Mouse (Mus musculus) layer of hippocampus, adult 9-10 months (tissue): ENCODE measurements around the gene Cmklr1.

Experiments
- DNase-seq: peaks from one replicate; pipeline ENCODE4 v3.0.0; 2022; ENCODE audit warnings: low spot score

Cmklr1 gene

GRCm38 (mm10) chr5:113654206-113654605 lies 4.0 kb upstream of the Cmklr1 start:
- DNase-seq: no peak

DNA sequence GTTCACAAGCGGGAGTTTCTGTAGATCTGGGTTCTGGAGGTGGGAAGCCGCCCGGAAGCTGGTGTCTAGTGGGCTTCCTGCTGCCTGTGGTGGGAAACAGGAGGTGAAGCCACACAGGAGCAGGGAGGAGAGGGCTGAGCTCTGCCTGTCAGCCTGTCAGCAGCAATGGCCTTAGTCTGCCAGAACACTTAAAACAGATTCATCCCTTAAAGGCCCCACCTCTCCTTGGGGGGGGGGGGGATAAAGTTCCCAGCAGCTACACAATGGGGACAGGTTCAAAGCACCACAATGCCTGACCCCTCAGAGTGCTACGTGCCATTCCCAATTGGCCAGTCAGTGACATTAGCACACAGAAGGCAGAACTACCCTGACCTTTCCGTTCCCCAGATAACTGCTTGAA lies 2.0 kb upstream of the Cmklr1 start:
- no peak for DNase-seq

GRCm38 (mm10) chr5:113648647-113649211 lies 1.5 kb downstream of the Cmklr1 start:
- no peak for DNase-seq

DNA sequence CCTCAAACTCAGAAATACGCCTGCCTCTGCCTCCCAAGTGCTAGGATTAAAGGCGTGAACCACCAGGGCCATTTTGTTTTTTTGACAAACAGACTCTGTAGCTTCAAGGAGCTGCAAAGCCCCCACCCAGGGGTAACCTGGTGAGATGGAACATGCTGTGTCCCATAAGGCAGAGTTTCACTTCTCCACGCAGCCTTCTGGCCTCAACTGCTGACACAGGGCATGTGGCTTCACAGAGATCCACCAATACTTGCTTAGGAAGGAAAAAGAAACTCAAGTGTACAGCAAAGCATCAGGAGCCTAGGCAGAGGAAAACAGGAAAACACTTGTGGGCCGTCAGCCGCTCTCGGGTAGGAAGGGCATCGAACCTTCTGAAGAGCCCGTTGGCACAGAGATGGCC lies 3.1 kb downstream of the Cmklr1 start:
- no peak for DNase-seq

DNA sequence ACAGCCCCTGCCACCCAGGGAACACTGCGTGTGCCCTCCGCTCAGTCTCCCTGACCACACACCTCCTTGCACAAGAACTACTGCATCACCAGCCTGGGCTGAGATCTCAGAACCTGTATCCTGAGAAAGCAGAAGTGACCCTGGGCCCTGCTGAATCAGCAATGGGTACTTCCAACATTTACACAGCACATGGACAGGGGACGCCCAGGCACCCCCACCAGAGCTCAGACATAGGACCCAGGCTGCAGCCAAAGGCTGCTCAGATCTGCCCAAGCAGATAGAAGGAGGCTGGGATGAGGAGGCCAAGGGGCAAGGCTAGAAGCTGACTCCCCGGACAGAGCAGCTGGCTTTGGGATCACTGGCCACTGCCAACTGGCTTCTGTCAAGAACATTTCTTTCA lies 5.7 kb downstream of the Cmklr1 start:
- DNase-seq: no peak

DNA sequence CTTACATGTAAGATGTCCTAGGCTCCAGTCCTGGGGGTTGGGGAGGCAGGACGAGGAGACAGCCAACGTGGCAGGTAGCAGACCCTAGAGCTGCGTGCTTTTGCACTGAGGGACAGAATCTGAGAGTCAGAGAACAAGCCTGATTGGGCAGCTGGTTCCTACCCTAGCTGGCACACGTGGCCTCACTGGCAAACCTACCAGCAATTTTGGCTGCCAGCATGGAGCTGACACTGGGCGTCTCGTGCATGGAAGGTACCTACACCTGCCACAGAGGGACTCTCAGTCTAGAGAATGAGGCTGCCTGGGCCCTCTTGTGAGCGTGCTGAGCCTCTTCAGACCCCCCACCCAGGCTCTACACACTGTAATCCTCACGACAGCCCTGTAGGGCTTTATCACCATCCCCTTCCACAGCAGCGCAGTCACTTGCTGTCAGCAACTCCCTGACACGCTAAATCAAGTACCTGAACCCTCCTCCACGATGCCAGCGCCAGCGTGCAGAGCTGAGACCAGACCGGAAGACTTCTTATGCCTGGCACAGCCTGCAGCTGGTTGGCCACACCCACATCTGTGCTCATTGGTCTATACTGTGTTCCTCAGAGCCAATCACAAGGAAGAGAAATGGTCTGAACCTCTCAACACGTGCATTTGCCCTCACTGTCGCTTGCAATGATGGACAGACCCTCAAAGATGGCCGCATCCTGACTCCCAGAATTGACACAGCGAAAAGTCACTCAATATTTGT lies 6.9 kb downstream of the Cmklr1 start:
- no peak for DNase-seq

DNA sequence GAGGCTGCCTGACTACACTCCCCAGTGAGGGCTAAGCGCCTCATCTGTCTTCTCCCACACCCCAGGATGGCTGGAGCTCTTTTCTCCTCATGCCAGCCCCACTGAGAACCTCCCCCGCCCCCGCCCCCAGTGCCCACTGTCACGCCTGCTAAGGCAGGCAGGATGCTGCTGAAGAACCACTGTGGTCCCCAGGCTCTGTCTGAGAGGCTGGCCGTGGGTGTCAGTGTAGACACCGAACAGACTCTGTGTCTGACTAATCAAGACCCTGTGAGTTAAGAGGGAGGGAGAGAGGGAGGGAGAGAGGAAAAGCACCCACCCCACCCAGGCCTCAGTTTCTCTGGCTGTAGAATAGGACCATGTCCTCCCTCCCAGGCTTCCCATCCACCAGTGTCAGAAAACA lies 9.2 kb downstream of the Cmklr1 start:
- DNase-seq: no peak

GRCm38 (mm10) chr5:113639126-113639525 lies 11.1 kb downstream of the Cmklr1 start:
- no peak for DNase-seq

- no peak for DNase-seq
These were observed 12.2 kb downstream of the Cmklr1 start for GRCm38 (mm10) chr5:113638055-113638454.

DNA sequence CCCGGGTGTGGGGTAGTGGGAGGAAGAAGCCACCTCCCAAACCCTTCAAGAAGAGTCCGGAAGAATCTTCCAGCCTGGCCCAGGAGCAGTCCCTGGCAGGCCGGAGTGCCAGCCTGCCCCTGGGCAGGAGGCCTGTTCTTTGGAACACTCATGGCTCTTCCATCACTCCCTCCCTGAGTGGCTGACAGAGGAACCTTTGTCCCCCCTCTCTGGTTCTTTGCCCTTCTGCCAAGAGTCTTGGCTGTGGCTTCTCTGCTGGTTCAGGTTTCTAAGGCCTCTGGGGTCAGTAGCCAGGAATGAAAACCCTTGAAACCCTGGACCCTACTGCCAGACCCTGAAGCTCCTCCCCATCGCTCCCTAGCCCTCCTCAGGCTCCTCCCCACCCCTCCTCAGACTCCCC lies 12.6 kb downstream of the Cmklr1 start:
- no peak for DNase-seq

GRCm38 (mm10) chr5:113635861-113636565 lies 14.2 kb downstream of the Cmklr1 start:
- DNase-seq: no peak

GRCm38 (mm10) chr5:113634887-113635610 lies 15.2 kb downstream of the Cmklr1 start:
- DNase-seq: no peak

GRCm38 (mm10) chr5:113634024-113634651 lies 16.1 kb downstream of the Cmklr1 start:
- no peak for DNase-seq

GRCm38 (mm10) chr5:113633037-113633714 lies 17.1 kb downstream of the Cmklr1 start:
- DNase-seq: no peak

DNA sequence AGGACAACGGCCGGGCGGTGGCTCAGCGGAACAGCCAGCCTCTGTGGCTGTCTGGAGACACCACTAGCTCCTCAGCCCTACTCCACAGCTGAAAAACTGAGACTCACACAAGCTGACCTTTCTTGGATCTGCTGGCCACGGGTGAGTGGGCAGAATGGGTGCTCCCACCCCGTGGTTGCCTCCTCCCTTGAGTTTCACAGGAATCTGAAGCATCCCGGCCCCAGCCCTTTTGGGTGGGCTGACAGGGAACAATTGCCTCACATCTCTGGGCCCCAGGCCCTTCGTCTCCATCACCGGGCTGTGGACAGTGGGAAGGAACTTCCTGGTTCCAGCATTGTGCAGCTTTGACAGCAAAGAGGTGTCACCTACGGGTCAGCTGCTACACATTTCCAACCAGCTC lies 20.1 kb downstream of the Cmklr1 start:
- DNase-seq: no peak

DNA sequence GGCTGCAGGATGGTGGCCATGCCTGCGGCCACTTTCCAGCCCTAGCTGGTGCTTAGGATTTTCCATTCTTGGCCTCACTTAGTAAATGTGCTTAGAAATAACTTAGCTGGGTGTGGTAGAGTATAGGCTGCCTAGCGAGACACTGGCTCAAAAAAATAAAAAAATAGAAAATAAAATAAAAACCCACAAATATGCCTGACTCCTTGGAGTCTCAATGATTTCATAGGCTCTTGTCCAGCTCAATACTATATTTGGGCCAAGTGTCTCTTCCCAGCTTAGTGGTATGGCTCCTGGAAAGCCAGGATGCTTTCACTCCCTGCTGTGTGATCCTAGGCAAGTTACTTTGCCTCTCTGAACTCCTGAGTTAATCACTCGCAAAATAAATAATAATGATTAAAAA lies 21.0 kb downstream of the Cmklr1 start:
- no peak for DNase-seq

DNA sequence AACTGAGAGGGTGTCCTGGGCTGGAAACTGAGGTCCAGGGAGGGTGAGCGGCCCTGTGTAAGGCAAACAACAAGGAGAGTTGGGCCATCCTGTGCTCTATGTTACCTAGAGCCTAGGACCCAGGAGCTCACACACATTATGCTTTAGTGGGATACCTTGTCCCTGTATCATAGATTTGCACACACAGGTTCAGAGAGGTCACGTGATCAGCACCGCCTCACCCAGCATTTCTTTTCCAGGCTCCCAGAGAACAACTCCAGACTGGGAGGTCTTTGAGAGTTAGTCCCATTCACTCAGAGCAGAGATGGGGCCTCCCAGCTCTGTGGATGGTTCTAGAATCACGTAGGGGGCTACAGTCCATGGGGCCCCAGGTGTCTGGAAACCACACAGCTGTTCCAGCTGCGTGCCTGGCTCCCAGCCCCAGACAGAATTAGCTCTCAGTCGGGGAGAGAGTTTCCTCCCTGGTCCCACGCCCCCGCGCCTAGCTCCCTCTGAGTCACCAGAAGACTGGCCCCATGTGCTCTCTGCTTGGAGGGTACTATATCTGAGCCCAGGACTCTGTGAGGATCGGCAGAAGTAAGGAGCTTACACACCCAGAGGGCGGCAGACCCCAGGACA lies 22.3 kb downstream of the Cmklr1 start:
- DNase-seq: no peak

DNA sequence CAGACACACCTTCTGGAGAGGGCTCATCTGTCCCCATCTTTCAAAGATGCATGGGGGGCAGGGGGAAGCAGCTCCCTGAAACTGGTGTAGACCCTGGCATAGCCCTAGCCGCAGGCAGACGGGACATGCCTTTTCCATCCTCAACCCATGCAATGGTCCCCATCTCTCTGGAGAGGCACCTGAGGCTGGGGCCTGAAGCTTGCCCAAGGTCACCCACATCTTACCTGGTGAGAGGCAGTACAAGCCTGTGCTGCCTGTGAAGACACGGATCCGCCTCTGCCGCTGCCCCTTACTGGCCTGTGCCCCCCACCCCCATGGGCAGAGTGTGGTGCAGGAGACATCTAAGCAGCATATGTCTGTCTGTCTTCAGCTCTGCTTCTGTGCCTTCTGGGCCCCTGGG lies 23.2 kb downstream of the Cmklr1 start:
- DNase-seq: no peak

- no peak for DNase-seq
These were observed 23.9 kb downstream of the Cmklr1 start for GRCm38 (mm10) chr5:113626352-113626751.

DNA sequence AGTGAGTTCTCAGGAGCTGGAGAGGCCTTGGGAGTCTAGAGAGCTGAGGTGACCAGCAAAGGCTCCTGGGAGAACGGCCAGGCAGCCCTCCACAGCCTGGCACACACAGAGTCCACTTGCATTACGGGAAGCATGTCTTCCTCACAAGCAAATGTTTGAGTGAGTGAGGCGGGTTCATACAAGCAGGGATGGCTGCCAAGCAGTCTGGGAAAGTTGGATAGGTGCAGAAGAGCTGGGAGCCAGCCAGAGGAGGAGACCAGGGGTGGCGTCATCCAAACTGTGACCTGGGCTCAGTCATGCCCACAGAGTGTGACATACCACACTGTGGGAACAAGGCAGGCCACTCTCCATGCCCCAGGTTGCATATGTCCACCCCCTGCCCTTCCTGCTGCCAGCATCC lies 25.2 kb downstream of the Cmklr1 start:
- DNase-seq: no peak

DNA sequence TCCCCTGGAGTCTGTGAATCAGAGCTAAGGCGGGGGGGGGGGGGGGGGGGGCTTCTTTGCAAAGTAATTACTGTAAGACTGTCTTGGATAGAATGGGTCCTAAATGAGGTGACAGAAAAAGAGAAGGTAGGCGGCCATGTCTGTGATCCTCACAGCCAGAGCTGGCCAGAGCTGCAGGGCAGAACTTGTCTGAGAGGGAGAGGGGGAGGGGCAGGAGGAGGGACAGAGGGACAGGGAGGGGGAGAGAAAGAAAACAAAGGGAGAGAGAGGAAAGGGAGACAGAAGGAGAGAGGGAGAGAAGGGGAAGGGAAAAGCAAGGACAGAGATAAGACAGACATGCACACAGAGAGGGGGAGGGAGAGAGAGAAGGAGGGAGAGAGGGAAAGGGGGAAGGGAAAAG lies 27.2 kb downstream of the Cmklr1 start:
- no peak for DNase-seq
